Mouse (Mus musculus): ENCODE measurements around the gene Sp2. TPM values are rescaled to one million over a fixed set of nuclear protein-coding genes. Genes with fewer than 3 reads are reported as not detected.

Gene Sp2
- polyA plus RNA-seq, 1 experiment = 23.9 TPM

DNA sequence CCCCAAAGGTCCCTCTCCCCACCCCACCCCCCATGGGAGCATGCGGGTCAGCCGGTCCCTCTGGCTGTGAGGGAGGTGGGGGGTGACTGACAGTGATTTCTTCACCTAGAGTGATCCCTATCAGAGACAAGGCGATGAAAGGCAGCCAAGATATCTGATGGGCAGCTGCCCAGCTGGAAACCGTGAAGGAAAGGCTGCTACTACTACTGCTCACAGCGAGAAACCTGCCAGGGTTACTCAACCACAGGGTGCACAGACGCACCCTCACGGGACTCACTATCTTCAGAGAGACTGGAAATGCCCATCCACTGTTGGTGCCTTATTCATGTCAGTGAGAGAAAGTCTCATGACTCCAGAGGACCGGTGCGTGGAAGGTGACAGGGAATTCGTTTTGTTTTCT is 42.2 kb upstream of the Sp2 start:
- DNase-seq (ENCODE audit: low read depth in 1 of 2, low spot score in 2 of 2) = no peak
- TF ChIP-seq CTCF (IDR thresholded peaks at IDR 0.05; ENCODE audit: extremely low read depth, insufficient read depth, insufficient read length, insufficient replicate concordance) (no peak), POLR2A (IDR thresholded peaks at IDR 0.05; ENCODE audit: low read depth, low read length) (no peak)
- H3K27me3 ChIP-seq (ENCODE audit: control insufficient read depth, insufficient read depth, low read length) = peaks cover 11% of the 10 kb centered on the region; the same call in 1 of the 2 replicates
- H3K4me1 ChIP-seq (ENCODE audit: control insufficient read depth, insufficient read depth, insufficient read length) = peaks cover 15% of the 10 kb centered on the region
- no peak overlapping the region for H3K27ac ChIP-seq (ENCODE audit: insufficient read depth, low read length)
- H3K36me3 ChIP-seq (ENCODE audit: control insufficient read depth, insufficient read depth, low read length) = no peaks in the 10 kb centered on the region
- WGBS = 80% methylated on average over 10 of the region's 10 CpGs
- no peak overlapping the region for H3K4me3 ChIP-seq (ENCODE audit: extremely low read depth, insufficient read depth, insufficient read length)

DNA sequence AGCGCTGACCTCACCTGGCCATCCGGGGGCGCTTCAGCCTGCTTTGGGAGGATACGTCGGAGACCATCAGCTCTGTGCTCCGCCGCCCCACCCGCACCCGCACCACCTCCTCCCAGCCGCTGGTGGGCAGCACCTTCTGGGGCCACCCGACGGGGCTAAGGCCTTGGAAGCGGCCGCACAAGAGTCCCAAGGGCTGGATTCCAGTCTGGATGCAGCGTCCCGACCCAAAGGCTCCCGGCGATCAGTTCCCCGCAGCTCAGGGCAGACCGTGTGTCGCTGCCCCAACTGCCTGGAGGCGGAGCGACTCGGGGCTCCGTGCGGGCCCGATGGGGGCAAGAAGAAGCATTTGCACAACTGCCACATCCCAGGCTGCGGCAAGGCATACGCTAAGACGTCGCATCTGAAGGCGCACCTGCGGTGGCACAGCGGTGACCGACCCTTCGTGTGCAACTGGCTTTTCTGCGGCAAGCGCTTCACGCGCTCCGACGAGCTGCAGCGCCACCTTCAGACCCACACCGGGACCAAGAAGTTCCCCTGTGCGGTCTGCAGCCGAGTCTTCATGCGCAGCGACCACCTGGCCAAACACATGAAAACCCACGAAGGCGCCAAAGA is 39.2 kb upstream of the Sp2 start:
- H3K27ac ChIP-seq (ENCODE audit: insufficient read depth, low read length) = peak overlapping the region; percentile 34
- H3K36me3 ChIP-seq (ENCODE audit: control insufficient read depth, insufficient read depth, low read length) = no peaks in the 10 kb centered on the region
- TF ChIP-seq POLR2A (IDR thresholded peaks at IDR 0.05; ENCODE audit: low read depth, low read length) (no peak), CTCF (IDR thresholded peaks at IDR 0.05; ENCODE audit: extremely low read depth, insufficient read depth, insufficient read length, insufficient replicate concordance) (peak; percentile 83)
- DNase-seq (ENCODE audit: low read depth in 1 of 2, low spot score in 2 of 2) = peak; percentile 59 to 79
- peaks cover 28% of the 10 kb centered on the region for H3K27me3 ChIP-seq (ENCODE audit: control insufficient read depth, insufficient read depth, low read length)
- WGBS = under 1% methylated on average over 50 of the region's 50 CpGs
- peaks cover 19% of the 10 kb centered on the region for H3K4me1 ChIP-seq (ENCODE audit: control insufficient read depth, insufficient read depth, insufficient read length)
- H3K4me3 ChIP-seq (ENCODE audit: extremely low read depth, insufficient read depth, insufficient read length) = peak overlapping the region; percentile 65

DNA sequence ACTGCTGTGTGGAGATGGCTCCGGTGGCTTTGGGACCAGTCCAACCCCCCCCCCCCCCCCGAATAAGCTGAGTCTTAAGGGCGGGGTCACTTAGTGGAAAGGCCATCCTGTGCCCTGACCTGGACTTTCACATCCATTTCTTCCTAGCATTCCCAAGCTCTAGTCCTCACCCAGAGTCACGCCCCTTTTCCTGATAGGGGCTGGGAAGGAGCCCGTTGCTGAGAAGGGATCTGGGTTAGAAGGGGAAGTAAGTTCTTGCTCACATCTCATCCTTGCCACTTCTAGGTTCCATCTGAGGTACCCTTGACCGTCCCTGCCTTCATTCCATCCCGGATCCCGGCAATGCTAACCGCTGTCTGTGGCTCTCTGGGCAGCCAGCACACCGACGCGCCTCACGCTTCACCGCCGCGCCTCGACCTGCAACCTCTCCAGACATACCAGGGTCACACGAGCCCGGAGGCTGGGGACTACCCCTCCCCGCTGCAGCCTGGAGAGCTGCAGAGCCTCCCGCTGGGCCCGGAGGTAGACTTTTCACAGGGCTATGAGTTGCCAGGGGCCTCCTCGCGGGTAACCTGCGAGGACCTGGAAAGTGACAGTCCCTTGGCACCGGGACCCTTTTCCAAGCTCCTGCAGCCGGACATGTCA is 38.5 kb upstream of the Sp2 start:
- Histone ChIP-seq H3K4me1 (ENCODE audit: control insufficient read depth, insufficient read depth, insufficient read length) (peaks cover 19% of the 10 kb centered on the region), H3K4me3 (ENCODE audit: extremely low read depth, insufficient read depth, insufficient read length) (peak overlapping the region; percentile 65; the same call in 1 of the 2 replicates), H3K27ac (ENCODE audit: insufficient read depth, low read length) (no peak overlapping the region), H3K27me3 (ENCODE audit: control insufficient read depth, insufficient read depth, low read length) (peaks cover 30% of the 10 kb centered on the region), H3K36me3 (ENCODE audit: control insufficient read depth, insufficient read depth, low read length) (no peaks in the 10 kb centered on the region)
- TF ChIP-seq CTCF (IDR thresholded peaks at IDR 0.05; ENCODE audit: extremely low read depth, insufficient read depth, insufficient read length, insufficient replicate concordance) = no peak
- no peak for TF ChIP-seq POLR2A (IDR thresholded peaks at IDR 0.05; ENCODE audit: low read depth, low read length)
- no peak for DNase-seq (ENCODE audit: low read depth in 1 of 2, low spot score in 2 of 2)
- 4% methylated on average over 26 of the region's 27 CpGs for WGBS

DNA sequence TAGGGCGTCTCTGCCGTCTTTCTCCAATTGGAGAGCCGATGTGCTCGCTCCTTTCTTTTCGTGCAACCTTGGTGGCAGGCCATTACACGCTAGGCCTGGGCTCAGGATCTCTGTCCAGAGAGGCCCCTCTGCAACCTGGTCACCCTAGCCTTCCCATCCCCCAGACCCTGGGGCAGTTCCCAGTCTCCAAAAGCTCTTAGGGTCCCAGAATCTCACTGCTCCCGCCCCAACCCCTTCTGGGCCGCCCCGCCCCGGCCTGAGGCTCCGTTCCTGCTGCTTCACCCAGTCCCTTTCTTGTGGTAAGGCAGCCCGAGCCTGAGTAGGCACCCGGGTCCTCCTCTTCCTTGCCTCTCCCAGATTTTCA is 36.6 kb upstream of the Sp2 start:
- TF ChIP-seq POLR2A (IDR thresholded peaks at IDR 0.05; ENCODE audit: low read depth, low read length) (no peak), CTCF (IDR thresholded peaks at IDR 0.05; ENCODE audit: extremely low read depth, insufficient read depth, insufficient read length, insufficient replicate concordance) (no peak)
- H3K4me1 ChIP-seq (ENCODE audit: control insufficient read depth, insufficient read depth, insufficient read length) = peaks cover 17% of the 10 kb centered on the region
- DNase-seq (ENCODE audit: low read depth in 1 of 2, low spot score in 2 of 2) = no peak
- peaks cover 30% of the 10 kb centered on the region for H3K27me3 ChIP-seq (ENCODE audit: control insufficient read depth, insufficient read depth, low read length)
- H3K36me3 ChIP-seq (ENCODE audit: control insufficient read depth, insufficient read depth, low read length) = no peaks in the 10 kb centered on the region
- 20% methylated on average over 13 of the region's 13 CpGs for WGBS
- H3K27ac ChIP-seq (ENCODE audit: insufficient read depth, low read length) = no peak overlapping the region
- peak overlapping the region; percentile 40; the same call in 1 of the 2 replicates for H3K4me3 ChIP-seq (ENCODE audit: extremely low read depth, insufficient read depth, insufficient read length)

DNA sequence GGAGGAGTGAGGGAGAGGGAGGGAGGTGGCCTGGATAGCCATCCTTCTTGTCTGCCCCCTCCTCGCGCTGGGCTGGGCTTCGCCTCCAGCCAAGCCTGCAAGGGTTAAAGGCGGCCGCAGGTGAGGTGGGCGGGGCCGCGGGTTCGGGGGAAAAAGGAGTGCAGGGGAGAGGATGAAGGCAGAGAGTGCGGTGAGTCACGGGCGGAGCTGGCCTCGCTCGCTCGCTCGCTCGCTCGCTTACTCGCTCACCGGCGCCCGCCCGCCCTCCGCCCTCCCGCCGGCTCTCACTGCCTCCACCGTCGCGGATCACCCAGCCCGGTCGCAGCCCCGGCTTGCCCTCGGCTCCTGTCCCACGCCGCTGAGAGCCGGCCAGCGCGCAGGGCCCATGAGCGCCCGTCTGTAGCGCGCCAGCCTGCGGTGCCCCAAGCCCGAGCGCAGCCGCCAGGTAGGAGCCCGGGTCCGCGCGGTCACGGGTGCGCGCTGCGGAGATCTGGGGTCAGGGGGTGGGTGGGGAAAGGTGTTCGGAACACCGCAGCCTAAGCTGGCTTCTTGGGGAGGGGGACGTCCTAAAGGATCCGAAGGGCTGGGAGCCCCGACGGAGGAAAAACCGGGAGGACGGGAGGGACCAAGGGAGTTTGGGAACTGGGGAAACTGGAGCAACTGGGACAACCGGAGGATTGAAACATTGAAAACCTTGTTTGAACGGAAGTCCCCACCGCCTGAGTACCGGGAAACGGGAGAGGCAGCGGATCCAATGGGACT is 36.0 kb upstream of the Sp2 start:
- Histone ChIP-seq H3K27me3 (ENCODE audit: control insufficient read depth, insufficient read depth, low read length) (peaks cover 30% of the 10 kb centered on the region), H3K36me3 (ENCODE audit: control insufficient read depth, insufficient read depth, low read length) (no peaks in the 10 kb centered on the region), H3K27ac (ENCODE audit: insufficient read depth, low read length) (no peak overlapping the region), H3K4me3 (ENCODE audit: extremely low read depth, insufficient read depth, insufficient read length) (peak overlapping the region; percentile 40; the same call in 1 of the 2 replicates), H3K4me1 (ENCODE audit: control insufficient read depth, insufficient read depth, insufficient read length) (peaks cover 17% of the 10 kb centered on the region)
- DNase-seq (ENCODE audit: low read depth in 1 of 2, low spot score in 2 of 2) = no peak
- 2% methylated on average over 55 of the region's 68 CpGs for WGBS
- TF ChIP-seq CTCF (IDR thresholded peaks at IDR 0.05; ENCODE audit: extremely low read depth, insufficient read depth, insufficient read length, insufficient replicate concordance) (no peak), POLR2A (IDR thresholded peaks at IDR 0.05; ENCODE audit: low read depth, low read length) (no peak)

DNA sequence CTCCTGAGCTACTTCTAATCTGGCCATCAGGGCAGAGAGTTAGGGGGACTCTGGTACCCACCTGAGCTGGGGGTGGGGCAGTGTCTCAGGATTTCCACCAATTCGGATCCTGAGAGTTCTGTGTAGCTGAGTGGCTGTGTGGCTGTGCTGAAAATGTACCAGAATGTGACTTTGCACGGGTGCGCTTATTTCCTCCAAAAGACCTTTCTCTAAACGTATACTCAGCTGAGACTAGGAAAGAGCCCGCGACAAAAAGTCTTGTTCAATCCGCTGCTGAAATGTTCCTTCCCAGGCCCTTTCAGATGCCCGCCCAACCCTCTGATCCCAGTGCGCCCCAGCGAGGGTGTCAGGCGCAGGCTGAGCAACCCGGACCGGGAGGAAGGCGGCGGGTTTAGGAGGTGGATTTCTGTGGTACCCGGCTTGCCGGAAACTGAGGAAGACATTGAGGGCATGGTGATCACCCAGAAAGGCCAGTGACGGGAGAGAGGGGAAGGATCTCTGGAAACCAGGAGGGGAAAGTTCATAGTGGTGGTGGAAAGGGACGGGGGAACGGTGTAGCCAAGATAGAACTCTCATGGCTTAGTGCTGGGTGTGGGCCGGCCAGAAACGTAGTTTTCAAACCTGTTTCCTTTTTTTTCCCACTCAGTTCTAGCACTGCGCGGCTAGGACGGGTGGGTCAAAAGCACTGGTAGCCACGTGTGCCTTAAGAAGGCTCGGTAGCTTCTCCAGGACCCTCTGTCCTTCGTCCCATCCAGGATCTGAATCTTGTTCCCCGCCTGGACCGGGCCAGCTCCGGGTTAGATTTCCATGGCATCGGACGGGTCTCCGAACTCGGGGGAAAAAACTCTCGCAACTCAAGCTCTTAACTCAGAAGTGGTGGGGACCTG is 35.2 kb upstream of the Sp2 start:
- 3% methylated on average over 36 of the region's 36 CpGs for WGBS
- peaks cover 30% of the 10 kb centered on the region for H3K27me3 ChIP-seq (ENCODE audit: control insufficient read depth, insufficient read depth, low read length)
- DNase-seq (ENCODE audit: low read depth in 1 of 2, low spot score in 2 of 2) = no peak

More for the DNA sequence above, 35.2 kb upstream of the Sp2 start:
- Histone ChIP-seq H3K4me1 (ENCODE audit: control insufficient read depth, insufficient read depth, insufficient read length) (peaks cover 17% of the 10 kb centered on the region), H3K4me3 (ENCODE audit: extremely low read depth, insufficient read depth, insufficient read length) (no peak overlapping the region), H3K36me3 (ENCODE audit: control insufficient read depth, insufficient read depth, low read length) (no peaks in the 10 kb centered on the region), H3K27ac (ENCODE audit: insufficient read depth, low read length) (no peak overlapping the region)
- no peak for TF ChIP-seq CTCF (IDR thresholded peaks at IDR 0.05; ENCODE audit: extremely low read depth, insufficient read depth, insufficient read length, insufficient replicate concordance)
- no peak for TF ChIP-seq POLR2A (IDR thresholded peaks at IDR 0.05; ENCODE audit: low read depth, low read length)
